Mouse (Mus musculus) gastrocnemius, postnatal 25 days (tissue): ENCODE results near the gene Lama4. TPM values are rescaled to one million over a fixed set of nuclear protein-coding genes. Genes with fewer than 3 reads are reported as not detected.
A peak's percentile ranks its signal among the peaks of the same experiment; 100 is the strongest.

Source experiments
- DNase-seq: peaks from one replicate; pipeline ENCODE4 v3.0.0; 2022
- total RNA-seq, 2 experiments: library from RNA; stranded (reverse); gene quantifications; 1 replicate in 1 of 2; 2 replicates in 1 of 2; pipeline ENCODE4 v1.2.3; 2021

The Lama4 gene
- total RNA-seq, 2 experiments from 2014 or later, result 23.3 to 34.6 TPM

DNA sequence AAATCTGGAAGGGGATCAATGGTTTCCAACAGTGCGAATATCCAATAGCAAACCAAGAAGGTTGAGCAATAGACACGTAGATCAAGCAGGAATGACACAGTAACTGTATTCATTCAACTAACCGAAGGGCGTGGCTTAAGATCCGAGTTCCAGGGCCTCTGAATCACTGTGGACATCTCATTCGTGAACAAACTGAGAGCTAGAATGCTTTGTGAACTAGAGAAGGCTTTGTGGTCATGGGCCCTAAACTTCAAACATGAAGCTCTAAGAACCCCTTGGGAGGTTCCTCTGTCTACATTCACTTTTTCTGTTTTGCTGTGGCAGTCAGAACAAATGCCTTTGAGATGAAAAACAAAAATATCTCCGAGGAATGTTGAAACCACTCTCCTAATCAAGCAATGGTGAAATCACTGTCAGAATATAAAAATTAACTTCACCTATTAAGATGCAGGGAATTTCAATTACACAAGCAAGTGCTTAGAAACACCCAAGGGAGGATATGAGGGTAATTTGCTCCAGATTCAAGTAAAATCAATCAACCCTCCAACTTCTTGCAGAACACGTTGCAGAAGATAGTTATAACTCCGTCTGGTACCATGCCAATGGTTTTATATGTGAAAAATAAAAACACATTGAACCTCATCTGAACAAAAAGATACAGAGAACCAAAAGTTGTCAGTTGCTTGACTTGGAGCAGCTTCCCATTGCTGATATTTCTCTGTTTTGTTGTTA, 29.6 kb downstream of the Lama4 start:
- peak; percentile 15 for DNase-seq

DNA sequence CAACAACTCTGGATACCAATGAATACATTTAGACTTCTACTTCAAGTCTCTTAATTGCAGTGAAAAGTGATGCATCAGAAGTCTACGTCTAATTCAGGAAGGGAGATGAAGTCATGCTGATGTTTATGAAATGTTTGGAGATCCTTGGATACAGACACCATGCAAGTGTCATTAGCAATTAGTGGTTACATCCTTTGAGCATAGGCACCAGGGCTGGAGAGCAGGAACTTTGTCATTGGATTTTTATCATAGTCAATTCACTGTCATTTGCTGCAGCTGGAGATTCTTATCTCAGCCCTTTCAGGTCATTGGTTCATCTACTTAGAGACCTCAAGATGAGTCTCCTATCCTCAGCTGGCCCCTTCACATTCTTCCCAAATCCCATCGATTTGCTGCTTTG, 30.6 kb downstream of the Lama4 start:
- no peak for DNase-seq

DNA sequence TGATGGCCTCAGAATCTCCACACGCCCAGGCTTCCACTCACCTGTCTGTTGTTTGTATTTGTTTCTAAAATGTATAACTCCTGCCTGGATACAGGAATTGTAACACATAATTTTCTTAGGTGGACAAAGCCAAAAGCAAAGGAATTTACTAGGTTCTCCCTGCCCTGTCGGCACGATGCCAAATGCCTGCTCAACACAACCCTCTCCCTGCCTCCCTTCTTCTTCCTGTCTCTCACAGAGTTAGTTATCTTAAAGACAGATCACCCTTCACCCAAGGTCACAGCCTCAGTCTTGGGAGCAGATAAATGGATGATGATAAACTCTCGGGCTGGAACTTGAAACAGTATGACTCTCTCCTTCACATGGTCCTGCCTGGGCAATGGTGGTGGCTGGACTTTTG, 35.6 kb downstream of the Lama4 start:
- DNase-seq, result no peak

DNA sequence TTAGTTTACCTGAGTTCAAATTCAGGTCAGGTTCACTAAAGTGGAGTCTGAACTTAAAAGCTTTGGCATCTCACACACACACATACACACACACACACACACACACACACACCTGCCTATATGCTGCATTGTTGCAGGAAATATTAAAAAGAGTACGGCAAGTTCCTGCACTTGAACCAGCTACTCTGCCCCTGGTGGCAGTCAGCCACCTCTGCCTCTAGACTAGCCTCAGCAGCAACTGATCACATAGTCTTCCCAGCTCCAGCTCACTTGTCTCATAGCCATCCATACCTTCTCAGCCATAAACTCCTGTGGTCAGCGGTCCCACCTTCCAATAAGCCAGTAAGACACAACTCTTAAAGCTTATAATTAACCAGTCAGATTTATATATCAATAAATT, 37.2 kb downstream of the Lama4 start:
- no peak for DNase-seq

DNA sequence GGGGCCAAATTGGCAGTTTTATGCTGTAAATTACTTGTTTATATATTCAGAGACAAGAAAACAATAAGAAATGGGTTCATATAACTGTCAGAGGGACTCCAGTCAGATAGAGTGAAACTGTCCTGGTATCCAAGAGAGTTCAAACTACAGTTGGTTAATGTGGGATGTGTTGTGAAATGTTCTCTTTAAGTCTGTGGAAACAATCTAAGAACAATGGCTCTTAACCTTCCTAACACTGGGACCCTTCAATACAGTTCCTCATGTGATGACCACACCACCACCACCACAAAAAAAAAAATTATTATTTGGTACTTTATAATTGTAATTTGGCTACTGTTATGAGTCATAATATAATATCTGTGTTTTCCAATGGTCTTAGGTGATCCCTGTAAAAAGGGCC, 38.2 kb downstream of the Lama4 start:
- DNase-seq, result no peak

DNA sequence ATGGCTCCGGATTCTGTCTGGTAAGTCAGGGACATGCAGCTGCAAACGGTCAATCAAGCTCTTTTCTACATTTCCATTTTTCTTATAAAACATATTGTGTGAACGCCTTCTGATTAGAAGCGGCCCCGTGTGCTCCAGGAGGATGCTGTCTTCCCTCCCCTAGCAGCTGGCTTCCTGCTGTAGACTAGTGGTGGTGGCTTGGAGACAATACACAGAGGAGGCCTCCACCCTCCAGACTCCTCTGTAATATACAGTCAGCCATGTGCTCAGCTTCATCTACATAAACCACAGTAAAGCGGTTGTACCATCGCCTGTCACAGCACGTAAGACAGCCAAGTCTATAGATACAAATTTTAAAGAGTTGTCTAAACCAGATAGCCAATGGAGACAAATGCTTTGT, 40.2 kb downstream of the Lama4 start:
- DNase-seq, result no peak

DNA sequence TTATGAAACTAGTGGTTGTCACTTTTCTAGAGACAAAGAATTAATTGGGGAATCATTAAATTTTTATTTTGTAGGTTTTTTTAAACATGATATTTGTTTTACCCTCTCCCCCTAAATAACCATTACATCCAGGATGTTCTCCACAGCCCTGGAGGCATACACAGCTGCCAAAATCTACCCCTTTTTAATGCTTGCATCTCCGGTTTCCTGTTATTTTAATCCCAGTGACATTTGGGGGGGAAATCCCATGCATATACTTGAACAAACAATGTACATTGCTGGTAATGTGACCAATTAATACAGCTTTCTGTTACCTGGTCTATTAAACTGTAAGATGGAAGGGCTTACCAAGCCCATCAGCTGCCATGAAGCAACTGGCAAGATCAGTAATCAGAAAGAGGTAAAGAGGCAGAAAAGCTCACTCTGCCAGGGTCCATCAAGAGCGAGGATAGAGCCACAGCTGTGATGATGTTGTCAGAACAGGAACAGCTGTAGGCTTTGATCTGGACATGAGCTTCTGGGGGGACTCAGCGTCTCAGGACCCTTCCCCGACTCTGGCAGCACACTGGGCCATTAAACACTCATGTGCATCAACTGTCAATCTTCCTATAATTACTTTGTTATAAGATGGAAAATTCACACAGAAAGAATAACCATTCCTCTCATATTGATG, 41.3 kb downstream of the Lama4 start:
- DNase-seq, result no peak

DNA sequence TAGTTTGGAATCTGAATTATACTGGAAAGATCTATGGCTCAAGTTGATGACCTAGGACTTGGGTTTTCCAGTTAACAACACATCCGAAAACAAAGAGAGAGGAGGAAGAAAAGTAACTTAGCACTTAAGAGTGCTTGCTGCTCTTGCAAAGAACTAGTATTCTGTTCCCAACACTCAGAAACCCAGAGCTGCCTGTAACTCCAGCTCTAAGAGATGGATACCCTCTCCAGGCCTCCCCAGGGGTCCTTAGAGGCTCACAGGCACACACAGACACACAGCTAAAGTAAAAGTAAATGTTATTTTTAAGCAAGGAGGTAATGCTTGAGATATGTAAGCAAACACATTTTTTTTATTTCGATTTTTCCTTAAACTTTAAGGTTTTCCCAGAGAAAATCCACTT, 49.5 kb downstream of the Lama4 start:
- DNase-seq, result no peak

DNA sequence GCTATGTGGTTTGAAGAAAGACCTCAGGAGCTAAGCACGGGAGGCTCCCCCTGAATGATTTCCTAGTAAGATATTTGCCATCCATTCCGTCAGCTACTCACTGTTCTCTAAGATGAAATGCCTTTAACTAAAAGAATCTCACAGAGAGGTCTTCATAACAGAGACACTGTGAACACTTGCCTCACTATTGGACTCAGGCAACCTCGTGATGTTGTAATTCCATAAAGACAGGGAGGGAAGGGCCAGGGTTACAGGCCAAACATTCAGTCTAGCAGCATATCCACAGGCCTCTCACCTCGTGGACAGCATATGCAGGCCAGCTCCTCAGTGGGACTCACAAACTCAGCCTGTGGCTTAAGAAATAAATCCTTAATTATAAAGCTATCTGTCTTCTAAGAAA, 52.7 kb downstream of the Lama4 start:
- no peak for DNase-seq

DNA sequence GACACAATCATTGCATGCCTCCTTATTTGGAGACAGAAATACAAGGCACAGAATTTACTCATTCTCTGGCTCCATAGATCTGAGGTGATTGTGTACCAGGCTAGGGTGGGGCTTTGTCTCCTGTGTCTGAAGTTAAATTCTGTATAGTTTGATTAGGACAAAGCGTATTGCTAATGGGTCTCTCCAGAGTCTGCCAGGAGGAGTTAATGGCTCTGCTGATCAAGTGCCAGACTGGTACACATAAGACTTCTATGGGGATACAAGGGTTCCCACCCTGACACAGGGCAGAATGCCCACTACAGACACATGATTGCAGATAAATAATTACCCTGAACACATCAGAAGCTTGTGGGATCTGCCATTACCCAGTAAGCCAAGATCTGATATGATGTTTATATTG, 53.3 kb downstream of the Lama4 start:
- no peak for DNase-seq

DNA sequence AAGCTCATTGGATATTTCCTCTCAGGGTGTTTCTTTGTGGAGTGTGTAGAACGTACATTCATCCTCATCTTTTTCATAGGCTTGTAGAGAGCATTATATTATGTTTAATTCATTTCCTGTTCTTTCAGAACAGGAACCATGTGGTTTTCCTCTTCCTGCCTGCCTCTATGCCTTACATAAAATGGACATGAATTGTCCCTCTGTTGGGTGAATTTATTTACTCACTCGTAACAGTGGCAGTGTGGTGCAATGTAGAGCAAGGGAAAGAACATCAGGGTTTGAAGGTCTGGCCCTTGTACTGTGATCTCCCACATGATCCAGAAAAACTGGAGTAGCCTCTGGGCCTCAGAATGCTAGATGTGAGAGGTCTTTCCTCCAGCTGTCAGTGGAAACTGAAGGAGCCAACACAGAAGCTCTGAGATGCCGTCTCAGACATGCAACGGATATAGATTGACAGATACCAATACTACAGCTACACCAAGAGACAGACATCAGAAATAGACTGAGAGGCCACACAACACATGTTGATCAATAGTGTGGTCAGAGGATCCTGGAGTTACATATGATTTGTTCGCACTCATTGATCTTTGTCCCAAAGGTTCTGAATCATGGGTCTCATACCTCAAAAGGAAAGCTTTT, 58.4 kb downstream of the Lama4 start:
- DNase-seq, result no peak

DNA sequence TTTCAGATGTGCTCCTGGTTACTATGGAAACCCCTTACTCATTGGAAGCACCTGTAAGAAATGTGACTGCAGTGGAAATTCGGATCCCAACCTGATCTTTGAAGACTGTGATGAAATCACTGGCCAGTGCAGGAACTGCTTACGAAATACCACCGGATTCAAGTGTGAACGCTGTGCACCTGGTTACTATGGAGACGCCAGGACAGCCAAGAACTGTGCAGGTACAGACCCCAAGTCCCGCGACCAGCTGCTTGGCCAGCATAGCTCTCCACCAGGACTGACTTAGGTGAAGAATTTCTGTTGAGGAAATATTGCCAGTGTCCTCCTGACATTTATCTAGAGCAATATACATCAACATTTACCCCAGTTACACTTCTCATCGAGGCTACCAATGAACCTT, 61.2 kb downstream of the Lama4 start:
- no peak for DNase-seq

DNA sequence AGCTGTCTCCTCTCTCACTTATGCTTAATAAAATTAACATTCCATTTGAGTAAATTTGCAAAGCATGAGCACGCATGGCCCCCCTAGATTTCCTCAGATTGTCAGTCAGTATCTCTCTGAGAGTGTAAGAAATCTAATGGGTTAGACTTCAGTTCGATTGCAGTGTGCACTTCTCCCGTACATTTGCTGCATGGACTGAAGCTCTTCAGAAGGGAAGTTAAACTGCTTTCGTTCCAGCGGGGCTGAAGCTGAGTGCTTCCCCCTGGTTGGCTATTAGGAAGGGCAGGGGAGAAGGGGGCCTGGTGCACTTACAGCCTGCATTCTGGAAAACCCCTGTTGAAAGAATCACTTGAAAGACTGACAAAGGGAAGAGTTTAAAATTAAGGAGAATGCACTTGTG, 61.7 kb downstream of the Lama4 start:
- no peak for DNase-seq

DNA sequence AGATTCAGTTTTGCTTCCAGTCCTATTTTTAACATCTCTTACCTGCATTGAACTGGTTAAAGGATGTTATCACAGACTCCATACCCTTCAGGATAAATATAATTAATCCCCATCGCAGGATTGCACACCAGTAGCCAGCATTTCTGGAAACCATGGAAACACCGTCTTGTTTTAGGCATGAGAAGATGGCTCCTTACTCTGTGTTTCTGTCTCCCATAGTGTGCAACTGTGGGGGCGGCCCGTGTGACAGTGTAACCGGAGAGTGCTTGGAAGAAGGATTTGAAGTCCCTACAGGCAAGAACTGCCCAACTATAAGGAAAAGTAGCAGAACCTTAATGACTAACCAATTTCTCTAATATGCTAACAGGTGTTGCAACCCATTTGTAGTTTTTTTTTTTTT, 63.1 kb downstream of the Lama4 start:
- DNase-seq, result no peak

DNA sequence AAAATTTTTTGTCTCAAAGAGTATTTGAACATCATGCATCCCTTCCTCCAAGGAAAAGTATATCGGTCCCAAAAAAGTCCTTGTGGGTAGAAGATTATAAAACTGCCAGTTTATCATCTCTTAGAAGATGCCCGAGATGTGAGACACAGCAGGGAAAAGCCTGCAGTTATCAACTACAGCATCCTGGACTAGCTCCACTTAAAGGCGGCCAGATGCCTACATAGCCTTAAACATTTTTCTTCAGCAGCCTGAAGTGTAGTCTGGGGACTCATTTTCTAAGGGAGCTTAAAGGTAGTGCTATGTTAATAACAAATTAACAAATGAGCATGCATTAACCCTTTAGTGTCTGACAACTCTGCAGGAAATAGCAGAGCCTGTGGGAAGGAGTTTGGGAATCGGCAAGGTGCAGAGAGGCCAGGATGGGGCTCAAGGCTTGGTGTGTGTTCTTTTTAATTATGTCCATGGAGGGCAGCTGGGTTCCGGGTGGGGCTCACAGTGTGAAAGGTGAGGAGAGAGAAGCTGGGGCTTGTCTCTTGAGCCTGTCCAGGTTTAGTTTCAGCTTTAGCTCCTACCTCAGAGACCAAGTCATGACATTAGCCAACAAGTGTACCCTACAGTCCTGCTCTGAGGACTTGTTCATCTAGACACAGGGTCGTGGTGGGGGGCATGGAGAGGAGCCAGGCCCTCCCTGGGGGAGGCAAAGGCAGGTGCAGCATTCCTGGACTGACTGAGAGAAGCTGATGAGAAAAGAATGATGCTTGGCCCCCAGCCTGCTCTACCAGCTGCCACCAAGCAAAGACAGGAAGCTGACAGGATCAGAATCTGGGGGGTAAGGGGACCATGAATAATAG, 64.2 kb downstream of the Lama4 start:
- DNase-seq, result no peak

DNA sequence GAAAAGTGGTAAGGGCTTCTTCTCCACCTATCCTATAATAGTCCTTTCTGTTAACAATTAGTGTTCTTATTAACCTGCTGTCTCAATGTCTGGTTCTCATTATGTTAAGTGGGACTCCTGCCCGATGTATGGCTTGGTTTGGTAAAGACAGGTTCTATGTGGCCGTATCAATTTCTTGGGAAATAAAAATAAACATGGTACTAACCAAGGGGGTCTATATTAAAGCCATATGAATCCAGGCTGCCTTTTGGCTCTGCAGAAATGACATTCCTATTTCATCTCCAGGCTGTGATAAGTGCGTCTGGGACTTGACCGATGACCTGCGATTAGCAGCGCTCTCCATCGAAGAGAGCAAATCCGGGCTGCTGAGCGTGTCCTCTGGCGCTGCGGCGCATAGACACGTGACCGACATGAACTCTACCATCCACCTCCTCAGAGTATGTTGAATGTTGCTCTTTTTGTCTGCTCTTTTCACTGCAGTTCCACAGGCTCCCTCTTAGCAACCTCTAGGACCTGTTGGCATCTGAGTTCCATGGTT, 64.9 kb downstream of the Lama4 start:
- no peak for DNase-seq

DNA sequence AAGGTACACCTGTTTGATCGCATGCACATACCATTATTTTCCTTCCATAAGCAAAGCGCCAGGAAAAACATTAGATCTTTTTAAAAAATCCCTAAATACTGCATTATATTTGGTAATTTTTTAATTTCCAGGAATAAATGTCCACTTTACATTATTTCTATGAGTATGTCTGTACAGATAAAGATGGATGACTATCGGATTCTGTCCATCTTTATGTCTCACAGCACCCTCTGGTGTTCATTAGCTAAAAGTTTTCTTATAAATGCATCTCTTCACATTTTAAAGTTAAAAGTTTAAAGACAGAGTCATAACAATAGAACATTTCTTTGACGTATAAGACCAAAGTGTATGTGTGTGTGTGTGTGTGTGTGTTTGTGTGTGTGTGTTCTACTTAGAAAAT, 74.2 kb downstream of the Lama4 start:
- no peak for DNase-seq

DNA sequence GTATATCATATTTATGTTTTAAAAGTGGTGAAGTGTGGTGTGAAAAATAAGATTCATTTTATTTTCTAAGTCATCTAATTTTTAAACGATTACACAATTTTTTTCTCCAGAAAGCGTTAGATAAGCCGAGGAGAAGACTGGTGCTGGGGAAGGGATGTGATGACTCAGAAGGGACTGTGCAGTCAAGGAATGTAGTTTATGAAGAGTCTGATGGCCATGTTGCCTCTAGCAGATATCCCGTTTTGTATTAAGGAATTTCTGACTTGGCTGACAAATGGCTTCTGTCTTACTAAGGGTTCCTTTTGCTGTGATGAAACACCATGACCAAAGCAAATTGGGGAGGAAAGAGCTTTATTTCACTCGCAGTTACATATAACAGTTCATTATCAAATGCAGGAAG, 74.7 kb downstream of the Lama4 start:
- DNase-seq, result no peak

DNA sequence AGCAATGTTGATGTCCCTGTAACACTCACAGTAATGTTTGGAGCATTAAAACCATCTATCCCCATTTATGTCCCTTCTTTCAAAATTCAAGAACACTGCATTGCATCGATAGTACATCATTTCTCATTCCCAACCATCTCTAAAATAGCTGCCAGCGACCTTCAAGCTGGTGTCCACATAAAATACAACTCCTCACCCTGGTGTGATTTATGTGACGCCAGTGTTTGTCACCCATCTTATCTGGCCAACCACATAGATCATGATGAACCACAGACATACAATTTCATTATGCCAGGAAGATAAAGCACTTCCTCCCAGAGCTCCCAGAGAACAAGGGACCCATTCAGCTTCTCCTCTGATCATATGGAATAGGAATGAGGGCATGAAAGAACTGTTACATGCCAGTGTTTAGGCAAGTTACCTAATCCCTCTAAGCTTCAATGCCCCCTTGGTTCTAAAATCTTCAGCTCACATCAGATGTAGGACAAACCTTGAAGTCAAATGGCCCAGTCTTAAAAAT, 79.2 kb downstream of the Lama4 start:
- no peak for DNase-seq

DNA sequence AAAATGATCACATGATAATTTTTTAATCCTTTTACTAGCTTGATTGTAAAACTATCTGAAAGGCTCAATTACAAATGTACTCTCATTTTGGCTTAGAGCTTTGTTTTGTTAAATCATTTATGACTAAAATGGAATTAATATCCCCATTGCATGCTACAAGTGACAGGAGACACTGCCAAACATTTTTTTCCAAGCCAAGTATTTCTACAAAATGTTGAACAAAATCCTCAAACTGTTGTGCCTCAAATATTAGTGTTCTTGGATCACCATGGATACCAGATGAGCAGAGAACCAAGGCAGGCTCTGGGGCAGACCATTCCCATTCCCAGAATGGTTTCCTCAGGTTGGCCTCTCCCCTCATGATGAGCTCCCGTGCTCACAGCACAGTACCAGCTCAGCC, 79.8 kb downstream of the Lama4 start:
- DNase-seq, result no peak

DNA sequence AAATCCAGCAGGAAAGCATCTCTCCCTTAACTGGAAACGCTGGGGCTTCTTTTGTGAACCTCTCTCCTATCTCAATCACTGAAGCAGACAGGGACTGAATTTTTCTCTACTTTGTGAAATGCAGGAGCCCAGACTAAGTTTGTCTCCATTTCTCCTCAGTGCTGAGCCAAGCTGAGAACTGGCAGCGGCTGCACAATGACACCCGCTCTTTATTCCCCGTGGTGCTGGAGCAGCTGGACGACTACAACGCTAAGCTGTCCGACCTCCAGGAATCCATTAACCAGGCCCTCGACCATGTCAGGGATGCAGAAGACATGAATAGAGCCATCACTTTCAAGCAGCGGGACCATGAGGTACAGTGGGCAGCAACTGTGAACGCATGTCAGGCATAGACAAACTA, 82.5 kb downstream of the Lama4 start:
- peak; percentile 16 for DNase-seq

DNA sequence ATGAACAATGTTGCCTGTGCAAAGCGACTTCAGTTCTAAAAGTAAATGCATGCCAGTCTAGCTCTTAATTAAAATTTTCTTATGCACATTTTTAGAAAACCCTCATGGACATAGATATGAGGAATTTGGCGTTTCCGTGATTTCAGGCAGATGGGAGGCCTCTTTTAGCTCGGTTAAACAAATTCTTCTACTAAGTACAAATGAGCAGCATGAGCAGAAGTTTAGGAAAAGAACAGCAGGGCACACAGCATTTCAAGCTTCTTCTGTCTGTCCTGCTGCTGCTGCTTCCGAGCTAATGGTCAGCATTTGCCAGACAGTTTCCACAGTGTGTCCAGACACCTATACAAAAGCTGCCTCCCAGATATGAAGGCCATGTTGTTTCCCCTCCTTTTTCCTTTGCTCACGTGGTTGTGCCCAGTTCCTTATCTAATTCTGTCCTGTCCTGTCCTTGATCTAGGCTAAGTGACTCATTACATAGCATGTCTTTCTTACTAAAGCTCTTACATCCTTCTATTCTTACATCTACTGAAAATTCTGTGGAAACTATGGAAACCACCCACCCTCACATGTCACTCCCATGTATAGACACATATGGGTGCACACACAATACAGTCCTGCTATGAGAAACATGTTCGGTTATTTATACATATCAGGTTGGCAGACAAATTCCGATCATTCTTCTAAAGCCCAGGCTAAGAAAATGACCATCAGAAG, 84.4 kb downstream of the Lama4 start:
- DNase-seq, result no peak
